Mouse (Mus musculus) heart, postnatal 14 days (tissue): ENCODE data around the gene Arid5b. TPM values are rescaled to one million over a fixed set of nuclear protein-coding genes. Genes with fewer than 3 reads are reported as not detected.

Source experiments
- DNase-seq, 2 experiments: peaks; one replicate each; pipeline ENCODE4 v3.0.0; 2021 to 2022
- intact Hi-C: fragments of 180-260 bp; cut with DNase I; formaldehyde crosslinking; loops from one replicate; pipeline ENCODE4 v1.15.1; 2025
- total RNA-seq, 2 experiments: library from RNA; stranded (reverse); gene quantifications; 2 replicates each; pipeline ENCODE4 v1.2.3; 2021

Gene Arid5b
- total RNA-seq, 2 experiments from 2014 or later, result 25.6 to 26.0 TPM

GRCm38 (mm10) chr10:68079910-68080670 lies 198.4 kb downstream of the Arid5b start:
- intact Hi-C loops, result loop anchor here (5.0 kb wide), 1 partner anchor 73 kb away; no protein-coding TSS in a partner anchor
- no peak for DNase-seq

GRCm38 (mm10) chr10:68078708-68079107 lies 199.8 kb downstream of the Arid5b start:
- no peak for DNase-seq
- intact Hi-C loops, result no loop called here

GRCm38 (mm10) chr10:68075181-68075580 lies 203.4 kb downstream of the Arid5b start:
- intact Hi-C loops, result no loop called here
- DNase-seq, result no peak

GRCm38 (mm10) chr10:68074291-68074690 lies 204.2 kb downstream of the Arid5b start:
- DNase-seq, result no peak
- intact Hi-C loops, result no loop called here

- intact Hi-C loops, result no loop called here
- DNase-seq, result no peak
Observed at GRCm38 (mm10) chr10:68072626-68073025, 205.9 kb downstream of the Arid5b start.

GRCm38 (mm10) chr10:68071041-68071440 lies 207.5 kb downstream of the Arid5b start:
- DNase-seq, result no peak
- intact Hi-C loops, result no loop called here

- intact Hi-C loops, result no loop called here
- DNase-seq, result no peak
Observed at GRCm38 (mm10) chr10:68068426-68068825, 210.1 kb downstream of the Arid5b start.

- intact Hi-C loops, result no loop called here
- no peak for DNase-seq
Observed at GRCm38 (mm10) chr10:68067961-68068360, 210.6 kb downstream of the Arid5b start.

- intact Hi-C loops, result no loop called here
- no peak for DNase-seq
Observed at GRCm38 (mm10) chr10:68066173-68066572, 212.4 kb downstream of the Arid5b start.

GRCm38 (mm10) chr10:68064571-68064970 lies 214.0 kb downstream of the Arid5b start:
- intact Hi-C loops, result no loop called here

GRCm38 (mm10) chr10:68063806-68064545 lies 214.6 kb downstream of the Arid5b start:
- DNase-seq, result no peak
- intact Hi-C loops, result no loop called here

More at GRCm38 (mm10) chr10:68064571-68064970, 214.0 kb downstream of the Arid5b start:
- DNase-seq, result no peak

GRCm38 (mm10) chr10:68061249-68061615 lies 217.3 kb downstream of the Arid5b start:
- intact Hi-C loops, result no loop called here
- DNase-seq, result no peak

- intact Hi-C loops, result no loop called here
- DNase-seq, result peak; percentile 42 to 53
Observed at GRCm38 (mm10) chr10:68060590-68061248, 217.8 kb downstream of the Arid5b start.

GRCm38 (mm10) chr10:68058378-68058777 lies 220.2 kb downstream of the Arid5b start:
- DNase-seq, result no peak
- intact Hi-C loops, result no loop called here

GRCm38 (mm10) chr10:68057841-68058240 lies 220.7 kb downstream of the Arid5b start:
- intact Hi-C loops, result no loop called here
- no peak for DNase-seq

GRCm38 (mm10) chr10:68054706-68055105 lies 223.8 kb downstream of the Arid5b start:
- no peak for DNase-seq
- intact Hi-C loops, result no loop called here

GRCm38 (mm10) chr10:68054131-68054530 lies 224.4 kb downstream of the Arid5b start:
- intact Hi-C loops, result no loop called here
- no peak for DNase-seq

- DNase-seq, result no peak
- intact Hi-C loops, result no loop called here
Observed at GRCm38 (mm10) chr10:68052307-68052706, 226.2 kb downstream of the Arid5b start.

GRCm38 (mm10) chr10:68051316-68051933 lies 227.1 kb downstream of the Arid5b start:
- intact Hi-C loops, result no loop called here
- DNase-seq, result no peak

GRCm38 (mm10) chr10:68050882-68051281 lies 227.7 kb downstream of the Arid5b start:
- intact Hi-C loops, result no loop called here
- no peak for DNase-seq
